Mouse (Mus musculus): Measurements from ENCODE around the gene Gucy1b2. TPM values are rescaled to one million over a fixed set of nuclear protein-coding genes. Genes with fewer than 3 reads are reported as not detected.

Gene Gucy1b2
- polyA plus RNA-seq (2014; fragmentation: Illumina TruSeq; extraction: RNeasy Lipid Tissue Mini Kit (QIAGEN cat#74804); ENCODE audit: low read depth, low replicate concordance), result not detected

DNA sequence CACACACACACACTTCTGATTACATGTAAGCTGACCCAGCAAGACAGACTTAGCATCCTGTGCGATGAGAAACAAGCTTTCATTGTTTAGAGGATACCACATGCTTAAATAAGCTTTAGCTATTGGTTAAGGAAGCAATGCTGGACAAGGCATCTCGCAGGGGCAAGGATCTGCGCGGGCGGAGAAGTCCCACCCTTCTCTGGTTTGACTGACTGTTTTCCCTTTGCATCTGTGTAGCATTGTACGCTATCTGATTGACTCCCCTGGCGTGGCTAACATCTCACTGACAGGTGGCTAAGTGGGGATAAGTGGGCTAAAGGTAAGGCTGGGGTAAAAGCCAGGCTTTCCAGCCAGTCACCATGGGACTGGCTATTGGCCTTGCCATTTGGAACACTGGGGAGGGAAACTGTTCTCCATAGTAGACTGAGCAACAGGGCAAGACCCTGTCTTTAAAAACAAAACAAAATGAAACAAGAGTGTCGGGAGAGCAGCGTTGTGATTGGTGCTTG, at the start of gene Gucy1b2:
Gene Gucy1b2 (minus strand): TSS at position 51 of the 509 bp plus-strand sequence.

Other genes with a start within 250 kb of the Gucy1b2 start
- gene Rnaseh2b, start 163.7 kb downstream of the Gucy1b2 start, polyA plus RNA-seq (2014; fragmentation: Illumina TruSeq; extraction: RNeasy Lipid Tissue Mini Kit (QIAGEN cat#74804); ENCODE audit: low read depth, low replicate concordance), result 14.5 TPM
- not detected for gene Dleu7, start 163.2 kb downstream of the Gucy1b2 start, polyA plus RNA-seq (2014; fragmentation: Illumina TruSeq; extraction: RNeasy Lipid Tissue Mini Kit (QIAGEN cat#74804); ENCODE audit: low read depth, low replicate concordance)
- 3.8 TPM for gene Fam124a, start 99.4 kb upstream of the Gucy1b2 start, polyA plus RNA-seq (2014; fragmentation: Illumina TruSeq; extraction: RNeasy Lipid Tissue Mini Kit (QIAGEN cat#74804); ENCODE audit: low read depth, low replicate concordance)
- not detected for gene Gm4131, start 110.6 kb upstream of the Gucy1b2 start, polyA plus RNA-seq (2014; fragmentation: Illumina TruSeq; extraction: RNeasy Lipid Tissue Mini Kit (QIAGEN cat#74804); ENCODE audit: low read depth, low replicate concordance)
- not detected for gene Serpine3, start 207.4 kb upstream of the Gucy1b2 start, polyA plus RNA-seq (2014; fragmentation: Illumina TruSeq; extraction: RNeasy Lipid Tissue Mini Kit (QIAGEN cat#74804); ENCODE audit: low read depth, low replicate concordance)